Mouse (Mus musculus): ENCODE measurements around the gene Gbf1. TPM values are rescaled to one million over a fixed set of nuclear protein-coding genes. Genes with fewer than 3 reads are reported as not detected.

Gbf1 gene
- total RNA-seq, 2 experiments from 2014 or later = 84.6 to 86.4 TPM

GRCm38 (mm10) chr19:46296938-46297337 is 144.6 kb downstream of the Gbf1 start:
- DNase-seq (ENCODE audit: low spot score in 2 of 2) = no peak

- DNase-seq (ENCODE audit: low spot score in 2 of 2) = no peak
Observed at GRCm38 (mm10) chr19:46300294-46301045, 148.2 kb downstream of the Gbf1 start.

GRCm38 (mm10) chr19:46302551-46302950 is 150.2 kb downstream of the Gbf1 start:
- no peak for DNase-seq (ENCODE audit: low spot score in 2 of 2)

GRCm38 (mm10) chr19:46303251-46304215 is 151.2 kb downstream of the Gbf1 start:
- no peak for DNase-seq (ENCODE audit: low spot score in 2 of 2)

DNA sequence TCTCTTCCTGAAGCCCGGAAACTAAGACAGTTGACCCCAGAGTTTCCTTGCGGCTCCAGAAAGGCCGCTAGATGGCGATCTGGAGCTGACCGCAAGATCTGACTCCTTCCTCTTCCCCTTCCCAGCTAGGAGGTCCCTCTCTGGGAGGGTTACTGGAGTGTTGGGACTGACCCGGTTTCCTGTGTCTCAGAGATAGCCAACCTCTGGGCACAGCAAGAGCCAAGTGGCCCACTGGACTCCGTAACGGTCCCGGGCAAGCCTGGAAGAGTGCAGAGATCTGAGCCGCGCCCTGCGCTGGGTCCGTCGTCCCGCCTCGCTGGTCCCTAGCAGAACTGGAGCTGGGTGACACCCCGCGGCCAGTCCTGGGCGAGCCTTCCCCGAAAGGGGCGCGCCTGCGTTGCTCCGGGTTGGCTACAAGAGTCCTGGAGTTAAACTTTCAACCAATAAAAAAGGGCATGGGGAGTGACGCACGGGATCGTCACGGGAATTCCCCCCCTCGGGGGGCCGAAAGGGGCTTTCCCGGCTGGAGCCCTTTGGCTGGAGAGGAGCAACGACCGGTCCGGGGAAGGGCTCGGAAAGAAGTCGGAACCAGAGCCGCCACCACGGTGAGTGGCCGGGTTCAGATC is 152.0 kb downstream of the Gbf1 start, which contains the start of gene Nfkb2:
Gene Nfkb2, plus strand, starts transcription at position 105 of the 626 bp plus-strand sequence.
- peak; percentile 75 to 78 for DNase-seq (ENCODE audit: low spot score in 2 of 2)

GRCm38 (mm10) chr19:46304908-46305333 is 152.6 kb downstream of the Gbf1 start:
- no peak for DNase-seq (ENCODE audit: low spot score in 2 of 2)

DNA sequence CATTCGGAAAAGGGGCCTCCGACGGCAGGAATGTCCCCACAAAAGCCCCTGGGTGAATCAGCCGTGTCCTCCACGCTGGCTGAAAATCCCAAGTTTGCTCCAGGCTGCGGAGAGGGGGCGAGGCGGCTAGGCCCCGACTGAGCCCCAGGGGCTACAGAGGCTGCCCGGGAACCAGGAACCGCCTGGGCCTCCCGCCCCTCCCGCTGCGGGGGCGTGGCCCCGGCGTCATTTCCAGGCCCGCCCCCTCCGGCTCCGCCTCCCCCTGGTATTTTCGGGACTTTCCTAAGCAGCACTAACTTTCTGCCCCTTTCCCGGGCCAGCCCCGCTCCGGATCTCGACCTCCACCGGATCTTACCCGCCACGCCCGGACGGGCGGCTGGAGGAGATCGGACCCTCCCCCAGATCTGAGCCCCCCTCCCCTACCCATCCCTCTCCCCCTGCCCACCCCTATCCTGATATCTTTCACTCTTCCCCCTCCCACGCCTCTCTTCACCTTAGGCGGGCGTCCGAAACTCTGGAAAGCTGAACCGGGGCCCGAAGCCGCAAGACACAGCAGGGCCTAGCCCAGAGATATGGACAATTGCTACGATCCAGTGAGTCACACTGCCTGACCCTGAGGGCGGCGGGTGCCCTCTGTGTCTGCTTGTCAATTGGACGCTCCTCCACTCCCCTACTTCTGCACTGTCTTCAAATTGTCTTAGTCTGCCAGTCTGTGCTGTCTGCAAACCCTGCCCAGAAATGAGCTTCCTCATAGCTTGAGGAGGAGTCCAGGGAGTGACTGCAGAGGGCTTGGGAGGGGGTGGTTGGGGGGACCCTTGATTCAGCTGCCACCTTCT is 153.3 kb downstream of the Gbf1 start:
- DNase-seq (ENCODE audit: low spot score in 2 of 2) = peak; percentile 59 to 70

DNA sequence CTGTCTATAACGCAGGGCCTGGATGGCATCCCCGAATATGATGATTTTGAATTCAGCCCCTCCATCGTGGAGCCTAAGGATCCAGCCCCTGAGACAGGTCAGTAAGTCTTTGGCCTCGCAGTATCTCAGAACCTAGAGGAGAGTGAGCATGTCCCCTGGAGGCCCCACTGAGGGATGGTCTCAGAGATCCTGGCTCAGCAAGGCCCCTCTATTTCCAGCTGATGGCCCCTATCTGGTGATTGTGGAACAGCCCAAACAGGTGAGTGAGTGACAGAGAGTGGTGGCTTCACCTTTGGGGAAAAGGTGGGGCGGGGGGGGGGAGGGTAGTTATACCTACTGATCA is 153.9 kb downstream of the Gbf1 start:
- DNase-seq (ENCODE audit: low spot score in 2 of 2) = no peak

- no peak for DNase-seq (ENCODE audit: low spot score in 2 of 2)
Observed at GRCm38 (mm10) chr19:46306751-46307289, 154.5 kb downstream of the Gbf1 start.

DNA sequence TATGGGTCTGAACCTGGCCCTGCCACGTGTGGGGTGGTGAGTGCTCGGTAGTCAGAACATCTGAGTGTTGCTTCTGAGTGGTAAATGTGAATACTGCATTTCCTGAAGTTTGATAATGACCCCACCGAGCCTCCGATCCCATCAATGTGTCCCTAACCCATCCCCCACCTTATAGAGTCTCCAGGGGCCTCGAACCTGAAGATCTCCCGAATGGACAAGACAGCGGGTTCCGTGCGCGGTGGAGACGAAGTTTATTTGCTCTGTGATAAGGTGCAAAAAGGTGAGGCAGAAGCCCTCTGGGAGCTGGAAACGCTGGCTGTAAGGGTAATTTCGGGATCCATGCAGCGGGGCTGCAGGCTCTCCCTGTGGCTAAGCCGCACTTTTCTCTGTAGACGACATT is 155.5 kb downstream of the Gbf1 start:
- DNase-seq (ENCODE audit: low spot score in 2 of 2) = no peak

DNA sequence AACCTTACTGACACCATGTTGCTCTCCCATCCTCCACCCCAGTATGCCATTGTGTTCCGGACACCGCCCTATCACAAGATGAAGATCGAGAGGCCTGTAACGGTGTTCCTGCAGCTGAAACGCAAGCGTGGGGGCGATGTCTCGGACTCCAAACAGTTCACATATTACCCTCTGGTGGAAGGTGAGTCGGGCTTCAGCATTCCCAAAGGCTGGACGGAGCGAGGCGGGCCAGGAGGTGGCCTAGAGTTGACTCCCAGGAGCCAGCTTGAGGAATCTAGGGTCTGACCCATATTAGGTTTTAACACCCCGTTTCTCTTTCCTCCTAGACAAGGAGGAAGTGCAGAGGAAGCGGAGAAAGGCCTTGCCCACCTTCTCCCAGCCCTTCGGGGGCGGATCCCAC is 156.0 kb downstream of the Gbf1 start:
- no peak for DNase-seq (ENCODE audit: low spot score in 2 of 2)

GRCm38 (mm10) chr19:46308706-46309435 is 156.6 kb downstream of the Gbf1 start:
- peak; percentile 90 to 93 for DNase-seq (ENCODE audit: low spot score in 2 of 2)

DNA sequence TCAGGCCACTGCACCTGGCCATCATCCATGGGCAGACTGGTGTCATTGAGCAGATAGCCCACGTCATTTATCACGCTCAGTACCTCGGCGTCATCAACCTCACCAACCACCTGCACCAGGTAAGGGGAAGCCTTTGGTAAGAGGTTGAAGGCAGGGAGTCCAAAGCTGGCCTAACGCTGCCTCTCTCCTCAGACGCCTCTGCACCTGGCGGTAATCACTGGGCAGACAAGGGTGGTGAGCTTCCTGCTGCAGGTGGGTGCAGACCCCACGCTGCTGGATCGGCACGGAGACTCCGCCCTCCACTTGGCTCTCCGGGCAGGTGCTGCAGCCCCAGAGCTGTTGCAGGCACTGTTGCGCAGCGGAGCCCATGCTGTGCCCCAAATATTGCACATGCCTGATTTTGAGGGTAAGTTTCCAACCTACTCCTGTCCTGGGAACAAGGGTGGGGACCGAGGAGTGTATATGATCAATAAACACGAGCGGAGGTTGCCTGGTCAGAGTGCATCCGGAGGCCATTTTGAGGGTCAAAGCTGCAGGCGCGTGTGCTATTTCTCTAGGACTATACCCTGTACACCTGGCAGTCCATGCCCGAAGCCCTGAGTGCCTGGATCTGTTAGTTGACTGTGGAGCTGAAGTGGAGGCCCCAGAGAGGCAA is 157.5 kb downstream of the Gbf1 start:
- DNase-seq (ENCODE audit: low spot score in 2 of 2) = no peak

GRCm38 (mm10) chr19:46310312-46310865 is 158.1 kb downstream of the Gbf1 start:
- DNase-seq (ENCODE audit: low spot score in 2 of 2) = no peak

DNA sequence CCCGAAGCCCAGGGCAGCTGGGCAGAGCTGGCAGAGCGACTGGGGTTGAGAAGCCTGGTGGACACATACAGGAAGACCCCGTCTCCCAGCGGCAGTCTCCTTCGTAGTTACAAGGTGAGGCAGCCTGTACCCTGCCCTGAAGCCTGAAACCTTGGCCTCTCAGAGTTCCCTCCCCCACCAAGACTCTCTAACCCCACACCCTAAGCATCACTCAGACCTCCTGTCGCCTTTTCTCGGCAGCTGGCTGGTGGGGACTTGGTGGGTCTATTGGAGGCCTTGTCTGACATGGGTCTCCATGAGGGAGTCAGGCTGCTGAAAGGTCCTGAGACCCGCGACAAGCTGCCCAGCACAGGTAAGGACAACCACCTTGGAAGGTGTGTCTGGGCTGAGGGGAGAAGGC is 159.0 kb downstream of the Gbf1 start:
- no peak for DNase-seq (ENCODE audit: low spot score in 2 of 2)

DNA sequence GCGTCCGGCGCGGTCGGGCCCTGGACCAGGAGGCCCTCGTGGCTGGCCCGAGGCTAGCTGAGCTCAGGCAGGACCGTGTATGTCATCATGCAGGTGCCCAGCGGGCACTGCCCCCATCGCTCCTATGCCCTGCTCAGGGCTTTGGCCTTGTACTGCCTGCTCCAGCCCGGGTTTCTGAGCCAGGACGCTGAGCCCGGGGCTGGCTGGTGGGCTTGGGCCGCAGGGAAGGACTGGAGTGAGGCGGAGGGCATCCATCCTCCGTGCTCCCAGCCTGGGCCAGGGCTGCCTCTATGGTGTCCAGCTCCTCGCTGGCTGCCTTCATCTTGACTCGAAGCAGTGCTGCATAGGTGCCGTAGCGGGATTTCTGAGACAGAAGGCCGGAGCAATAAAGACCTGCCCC is 160.3 kb downstream of the Gbf1 start:
- no peak for DNase-seq (ENCODE audit: low spot score in 2 of 2)

GRCm38 (mm10) chr19:46313116-46313515 is 160.8 kb downstream of the Gbf1 start:
- DNase-seq (ENCODE audit: low spot score in 2 of 2) = no peak

- DNase-seq (ENCODE audit: low spot score in 2 of 2) = no peak
Observed at GRCm38 (mm10) chr19:46313591-46313990, 161.3 kb downstream of the Gbf1 start.

DNA sequence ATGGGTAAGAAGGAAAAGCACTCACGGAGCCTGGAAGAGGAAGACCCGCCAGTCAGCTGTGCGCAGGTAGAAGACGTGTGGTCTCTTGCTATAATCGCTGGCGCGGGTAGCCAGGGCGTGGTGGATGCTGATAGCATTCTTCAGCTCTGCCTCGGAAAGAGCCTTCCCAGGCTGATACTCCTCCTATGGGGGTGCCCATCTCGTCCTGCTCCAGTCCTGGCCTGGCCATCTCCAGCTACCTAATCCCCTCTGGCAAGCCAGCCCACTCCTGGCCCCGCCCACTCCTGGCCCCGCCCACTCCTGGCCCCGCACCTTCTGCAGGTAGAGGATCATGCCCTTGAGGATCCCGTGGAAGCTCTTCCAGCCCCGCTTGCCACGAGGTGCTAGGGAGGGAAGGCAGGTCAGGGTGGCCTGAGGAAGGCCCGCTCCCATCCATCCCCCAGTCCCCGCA is 161.9 kb downstream of the Gbf1 start:
- no peak for DNase-seq (ENCODE audit: low spot score in 2 of 2)

All from left cerebral cortex, adult 18-20 months (tissue).